ENCODE assay signal across 8 mouse cellular contexts in the genomic region with DNA sequence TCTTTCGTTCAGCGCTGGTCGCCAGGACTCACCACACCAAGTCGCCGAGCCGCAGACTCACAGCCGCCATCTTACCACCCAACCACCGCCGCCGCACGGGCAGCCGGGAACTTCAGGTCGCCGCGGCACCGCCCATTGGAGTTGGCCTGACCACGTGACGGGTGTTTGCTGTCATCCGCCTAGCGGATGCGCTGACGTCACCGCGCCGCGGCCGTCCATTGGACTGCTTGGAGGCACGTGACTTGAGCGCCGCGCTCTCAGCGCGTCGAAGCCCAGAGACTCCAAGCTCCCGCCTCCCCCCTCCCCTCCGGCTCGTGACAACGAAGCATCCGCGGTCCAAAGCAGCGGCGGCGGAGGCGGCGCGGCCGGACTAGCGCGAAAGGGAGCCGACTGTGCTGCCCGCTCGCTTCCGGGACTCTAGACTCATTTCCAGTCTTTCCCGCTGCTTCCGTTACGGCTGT. TPM values are rescaled to one million over a fixed set of nuclear protein-coding genes. Genes with fewer than 3 reads are reported as not detected.
A peak's percentile ranks its signal among the peaks of the same experiment; 100 is the strongest.
DNase-seq lines count a peak whose midpoint lies in the region; ATAC-seq and TF ChIP-seq lines count a peak whose summit lies in the region.

A gene (minus strand): TSS at position 90 of the 461 bp plus-strand sequence.
A gene (plus strand): TSS at position 284 of the 461 bp plus-strand sequence.

- DNase-seq in G1E (ENCODE audit: low spot score): peak; percentile 98
- peak; percentile 99 to 100 for DNase-seq in cerebellum, adult 18-20 months
- peak; percentile 97 to 98 for DNase-seq in heart, postnatal 36 days
- DNase-seq in layer of hippocampus, adult 2 months (ENCODE audit: low spot score in 2 of 2): peak; percentile 98 to 99
- peak; percentile 100 for DNase-seq in lung, embryonic 14.5 days
- peak; percentile 99 for DNase-seq in thymus, adult 2 months

- H3K9ac ChIP-seq in forebrain, embryonic 16.5 days (replicated peaks; ENCODE audit: low read depth, low read length): peak within 1 kb of the TSS; percentile 94
- peak within 1 kb of the TSS; percentile 92 for H3K9ac ChIP-seq in lung, embryonic 14.5 days

- H3K4me2 ChIP-seq in forebrain, embryonic 16.5 days (ENCODE audit: low read length): peak within 1 kb of the TSS; percentile 85
- peak within 1 kb of the TSS; percentile 95 for H3K4me2 ChIP-seq in lung, embryonic 14.5 days

- H3K27me3 ChIP-seq in G1E (ENCODE audit: insufficient read depth, low read length): no peaks in the 10 kb centered on the region
- no peaks in the 10 kb centered on the region for H3K27me3 ChIP-seq in forebrain, embryonic 16.5 days (replicated peaks; ENCODE audit: control insufficient read depth, insufficient read depth, low read length)
- no peaks in the 10 kb centered on the region for H3K27me3 ChIP-seq in lung, embryonic 14.5 days (ENCODE audit: insufficient read depth, low read length)
- H3K27me3 ChIP-seq in thymus, adult 2 months (ENCODE audit: control insufficient read depth, insufficient read depth, low read length): no peaks in the 10 kb centered on the region

- TF ChIP-seq POLR2A in olfactory bulb, adult 2 months (IDR thresholded peaks at IDR 0.05; ENCODE audit: insufficient read depth, low read depth, low read length): peak; percentile 81
- peak; percentile 91 for TF ChIP-seq POLR2A in thymus, adult 2 months (IDR thresholded peaks at IDR 0.05; ENCODE audit: control insufficient read depth, extremely low read depth, insufficient read depth, low read length, poor library complexity)

- intact Hi-C loops in heart, postnatal 36 days (cut with DNase I): loop anchor here (5.0 kb wide), 2 partner anchors 147 to 163 kb away; a partner anchor contains a TSS

- under 1% methylated on average over 56 of the region's 56 CpGs for WGBS in forebrain, embryonic 16.5 days
- WGBS in lung, embryonic 14.5 days: under 1% methylated on average over 54 of the region's 56 CpGs
- WGBS in olfactory bulb, adult 2 months: under 1% methylated on average over 56 of the region's 56 CpGs
- under 1% methylated on average over 56 of the region's 56 CpGs for WGBS in thymus, adult 2 months

- H3K36me3 ChIP-seq in G1E (replicated peaks): peaks cover 38% of the 10 kb centered on the region
- H3K36me3 ChIP-seq in forebrain, embryonic 16.5 days (ENCODE audit: control insufficient read depth, insufficient read depth): peaks cover 16% of the 10 kb centered on the region
- peaks cover 37% of the 10 kb centered on the region for H3K36me3 ChIP-seq in lung, embryonic 14.5 days (ENCODE audit: insufficient read depth)
- H3K36me3 ChIP-seq in thymus, adult 2 months (ENCODE audit: control insufficient read depth, insufficient read depth, low read length): peaks cover 20% of the 10 kb centered on the region

- peaks cover 43% of the 10 kb centered on the region for H3K4me1 ChIP-seq in G1E (ENCODE audit: insufficient read depth, low read depth, low read length)
- H3K4me1 ChIP-seq in forebrain, embryonic 16.5 days (replicated peaks; ENCODE audit: control insufficient read depth, insufficient read depth, low read length): peaks cover 26% of the 10 kb centered on the region
- no peaks in the 10 kb centered on the region; the same call in 1 of the 2 replicates for H3K4me1 ChIP-seq in lung, embryonic 14.5 days (ENCODE audit: insufficient read depth)
- peaks cover 5% of the 10 kb centered on the region; the same call in 1 of the 2 replicates for H3K4me1 ChIP-seq in olfactory bulb, adult 2 months (ENCODE audit: control insufficient read depth, insufficient read depth, low read length)
- peaks cover 7% of the 10 kb centered on the region for H3K4me1 ChIP-seq in thymus, adult 2 months (replicated peaks; ENCODE audit: control insufficient read depth, insufficient read depth, low read length)

- H3K4me3 ChIP-seq in G1E (ENCODE audit: low read depth, low read length): peak within 1 kb of the TSS; percentile 92
- peak within 1 kb of the TSS; percentile 98 for H3K4me3 ChIP-seq in forebrain, embryonic 16.5 days (replicated peaks; ENCODE audit: low read length)
- H3K4me3 ChIP-seq in layer of hippocampus, adult 2 months: peak within 1 kb of the TSS; percentile 82
- H3K4me3 ChIP-seq in lung, embryonic 14.5 days (ENCODE audit: low read depth, low read length): peak within 1 kb of the TSS; percentile 97
- H3K4me3 ChIP-seq in olfactory bulb, adult 2 months (ENCODE audit: insufficient read depth, low read depth, low read length): peak within 1 kb of the TSS; percentile 78
- peak within 1 kb of the TSS; percentile 60 for H3K4me3 ChIP-seq in thymus, adult 2 months (ENCODE audit: control insufficient read depth, insufficient read depth, low read length)

- no peak for TF ChIP-seq CTCF in G1E (IDR thresholded peaks at IDR 0.05; ENCODE audit: low read depth, low read length)
- TF ChIP-seq CTCF in layer of hippocampus, adult 2 months (conservative IDR thresholded peaks at IDR 0.05): no peak
- no peak for TF ChIP-seq CTCF in lung, embryonic 14.5 days (IDR thresholded peaks at IDR 0.05; ENCODE audit: low read depth)
- no peak for TF ChIP-seq CTCF in olfactory bulb, adult 2 months (IDR thresholded peaks at IDR 0.05; ENCODE audit: insufficient read depth, low read depth, low read length)
- TF ChIP-seq CTCF in thymus, adult 2 months (IDR thresholded peaks at IDR 0.05; ENCODE audit: borderline replicate concordance, control insufficient read depth, extremely low read depth, insufficient read depth, low read length, poor library complexity): 0 out of 2 replicates have a peak, but pooled peaks have one; percentile 65

- no peaks in the 10 kb centered on the region for H3K9me3 ChIP-seq in G1E (replicated peaks)
- no peaks in the 10 kb centered on the region for H3K9me3 ChIP-seq in forebrain, embryonic 16.5 days (ENCODE audit: control insufficient read depth, low read length)
- no peaks in the 10 kb centered on the region for H3K9me3 ChIP-seq in lung, embryonic 14.5 days (ENCODE audit: low read depth, low read length)

- peak; percentile 94 for ATAC-seq in G1E (ENCODE audit: extremely low read depth, insufficient number of reproducible peaks, low FRiP score, poor library complexity, severe bottlenecking)
- peak; percentile 99 for ATAC-seq in forebrain, embryonic 16.5 days
- peak; percentile 99 for ATAC-seq in lung, embryonic 14.5 days (ENCODE audit: insufficient read depth)

- H3K27ac ChIP-seq in forebrain, embryonic 16.5 days (ENCODE audit: low read length): peak within 1 kb of the TSS; percentile 98
- peak within 1 kb of the TSS; percentile 97 for H3K27ac ChIP-seq in layer of hippocampus, adult 2 months
- peak within 1 kb of the TSS; percentile 98 for H3K27ac ChIP-seq in lung, embryonic 14.5 days (ENCODE audit: low read depth)
- H3K27ac ChIP-seq in olfactory bulb, adult 2 months (ENCODE audit: insufficient read depth, low read depth, low read length): peak within 1 kb of the TSS; percentile 87
- peak within 1 kb of the TSS; percentile 64 for H3K27ac ChIP-seq in thymus, adult 2 months (ENCODE audit: control insufficient read depth, insufficient read depth, low read length)

RNA-seq across cellular contexts. Expression of the first gene that starts in this region (rescaled TPM):
- total RNA-seq in G1E (2014; fragmentation: Nextera tagmentation) (65.1 and 79.1 TPM in 2 replicates), G1E (2017) (103 and 118 TPM in 2 replicates)
- polyA plus RNA-seq in G1E (2012): 16.8 and 25.9 TPM in 2 replicates
- polyA plus RNA-seq in forebrain, embryonic 16.5 days (2015; fragmentation: Nextera tagmentation; extraction: Ambion mirVana): 200 and 213 TPM in 2 replicates
- total RNA-seq in heart, postnatal 36 days (2021): 10 to 100 TPM; 43.8 to 46.0 TPM
- total RNA-seq in layer of hippocampus, adult 2 months (2021): 100 to 1,000 TPM; 144 TPM
- 112 and 117 TPM in 2 replicates for polyA plus RNA-seq in lung, embryonic 14.5 days (2014; fragmentation: Nextera tagmentation; extraction: Ambion mirVana)
- 92.9 and 140 TPM in 2 replicates for polyA plus RNA-seq in olfactory bulb, adult 2 months (2012; ENCODE audit: insufficient read depth, insufficient read length, low replicate concordance, missing spikeins)
- polyA plus RNA-seq in thymus, adult 2 months (2012; rRNA removed): 103 and 105 TPM in 2 replicates

RNA-seq across cellular contexts. Expression of the second gene that starts in this region (rescaled TPM):
- 61.9 and 69.8 TPM in 2 replicates for total RNA-seq in G1E (2014; fragmentation: Nextera tagmentation)
- total RNA-seq in G1E (2017): 55.9 and 56.9 TPM in 2 replicates
- 15.6 and 16.5 TPM in 2 replicates for polyA plus RNA-seq in G1E (2012)
- polyA plus RNA-seq in forebrain, embryonic 16.5 days (2015; fragmentation: Nextera tagmentation; extraction: Ambion mirVana): 15.0 and 15.5 TPM in 2 replicates
- total RNA-seq in heart, postnatal 36 days (2021): 10 to 100 TPM; 26.4 to 28.5 TPM
- 10 to 100 TPM; 43.6 to 44.2 TPM for total RNA-seq in layer of hippocampus, adult 2 months (2021)
- polyA plus RNA-seq in lung, embryonic 14.5 days (2014; fragmentation: Nextera tagmentation; extraction: Ambion mirVana): 27.0 and 27.3 TPM in 2 replicates
- 47.7 and 78.4 TPM in 2 replicates for polyA plus RNA-seq in olfactory bulb, adult 2 months (2012; ENCODE audit: insufficient read depth, insufficient read length, low replicate concordance, missing spikeins)
- 106 and 110 TPM in 2 replicates for polyA plus RNA-seq in thymus, adult 2 months (2012; rRNA removed)

Comparison
In these comparisons a context has a peak if more than half of its experiments do, and no peak if none do; other contexts are left out.
1. Peak in every context shown above with its lines: DNase-seq, ATAC-seq, H3K4me3 ChIP-seq and H3K27ac ChIP-seq.